Mouse (Mus musculus) E14TG2a.4 (cell line): ENCODE measurements around the gene Zglp1.
A peak's percentile ranks its signal among the peaks of the same experiment; 100 is the strongest.
"Not testable (repeated sequence)": the region's sequence is repeated elsewhere in the genome, so short reads cannot be mapped to it uniquely, and the experiment has no call there.

Source experiments
- H3K27me3 ChIP-seq: 2 replicates; pipeline ENCODE4 v1.6.1; 2014; ENCODE audit warnings: low read length, control low read depth; ENCODE audit not compliant: insufficient read depth
- H3K36me3 ChIP-seq: 2 replicates; pipeline ENCODE4 v1.6.1; 2014; ENCODE audit warnings: low read length, control low read depth; ENCODE audit not compliant: insufficient read depth
- H3K4me1 ChIP-seq: replicated peaks from 2 replicates; pipeline ENCODE4 v1.6.1; 2014; ENCODE audit warnings: low read depth, low read length, control low read depth
- H3K4me3 ChIP-seq: replicated peaks from 2 replicates; pipeline ENCODE4 v1.5.1; 2014; ENCODE audit warnings: mild to moderate bottlenecking, low read length
- H3K9me3 ChIP-seq: 2 replicates; pipeline ENCODE4 v1.6.1; 2014; ENCODE audit warnings: low read length, control low read depth
- CTCF ChIP-seq: conservative IDR thresholded peaks from 2 replicates; pipeline ENCODE4 v1.5.1; 2014; ENCODE audit warnings: low read length
- NANOG ChIP-seq: IDR thresholded peaks from 2 replicates; pipeline ENCODE4 v1.6.1; 2014; ENCODE audit warnings: borderline replicate concordance, low read length, mixed read lengths
- POU5F1 ChIP-seq: IDR thresholded peaks from 2 replicates; pipeline ENCODE4 v1.6.1; 2014; ENCODE audit warnings: low read length, borderline replicate concordance

Gene Zglp1

DNA sequence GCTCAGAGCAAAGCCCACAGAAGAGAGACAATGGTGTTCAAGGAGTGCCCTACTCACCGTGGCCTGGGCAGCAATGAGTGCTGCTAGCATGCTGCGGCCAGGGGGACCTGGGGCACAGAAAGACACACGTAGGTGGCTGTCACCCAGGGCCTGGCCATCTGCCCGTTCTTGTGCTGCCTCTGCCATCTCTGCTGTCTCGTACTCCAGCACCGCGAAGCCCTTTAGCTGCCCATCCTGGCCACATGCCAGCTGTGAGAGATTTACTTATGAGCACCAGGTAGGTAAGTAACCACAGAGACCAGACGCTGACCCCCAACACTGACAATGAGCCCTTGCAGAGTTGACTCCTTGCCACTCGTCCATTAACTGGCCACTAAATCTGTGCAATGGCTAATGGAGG, 14.2 kb upstream of the Zglp1 start:
- peaks cover 53% of the 10 kb centered on the region for H3K4me1 ChIP-seq
- TF ChIP-seq POU5F1 (no peak), NANOG (no peak), CTCF (no peak)
- H3K9me3 ChIP-seq, result no peaks in the 10 kb centered on the region
- H3K36me3 ChIP-seq, result peaks cover 99% of the 10 kb centered on the region
- H3K27me3 ChIP-seq, result no peaks in the 10 kb centered on the region
- no peak overlapping the region for H3K4me3 ChIP-seq

DNA sequence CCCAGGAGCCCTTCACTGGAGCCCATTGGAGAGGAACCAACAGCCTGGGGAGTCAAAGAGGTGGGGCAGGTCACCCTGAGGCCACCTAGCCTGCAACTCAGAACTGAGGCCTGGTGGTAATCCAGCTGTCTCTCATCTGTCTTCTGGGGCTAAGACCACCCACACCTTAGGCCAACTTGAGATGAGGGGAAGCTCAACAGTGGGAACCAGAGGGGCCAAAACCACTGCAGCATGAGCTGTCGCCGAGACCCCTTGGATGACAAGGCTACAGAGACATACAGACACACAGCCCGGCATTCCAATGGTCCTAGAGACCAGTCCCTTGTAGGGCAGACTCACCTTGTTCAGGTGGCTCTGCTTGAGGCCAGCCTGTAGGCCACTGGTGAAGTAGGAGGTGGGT, 8.7 kb upstream of the Zglp1 start:
- TF ChIP-seq NANOG, result no peak
- no peak for TF ChIP-seq CTCF
- TF ChIP-seq POU5F1, result no peak
- no peaks in the 10 kb centered on the region for H3K9me3 ChIP-seq
- H3K36me3 ChIP-seq, result peaks cover 83% of the 10 kb centered on the region
- peaks cover 51% of the 10 kb centered on the region for H3K4me1 ChIP-seq
- H3K4me3 ChIP-seq, result no peak overlapping the region
- no peaks in the 10 kb centered on the region for H3K27me3 ChIP-seq

DNA sequence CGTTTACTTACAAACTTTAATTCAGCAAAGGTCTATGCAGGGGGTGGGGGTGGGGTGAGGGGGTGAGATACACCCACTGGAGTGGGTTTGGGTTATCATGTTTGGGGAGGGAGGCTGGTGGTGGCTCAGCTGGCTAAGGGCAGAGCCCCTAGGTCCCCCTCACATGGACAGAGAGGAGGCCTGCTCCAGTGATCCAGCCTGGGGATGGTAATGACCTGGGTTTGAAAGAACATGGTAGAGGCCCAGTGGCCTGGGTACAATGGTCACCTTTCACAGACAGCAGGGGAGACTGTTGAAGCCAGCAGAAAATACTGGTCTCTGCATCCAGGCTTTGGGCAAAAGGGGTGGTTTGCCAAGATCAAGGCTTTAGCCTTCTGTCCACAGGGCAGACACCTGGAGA, 7.3 kb upstream of the Zglp1 start:
- Histone ChIP-seq H3K4me3 (peak overlapping the region; percentile 98; the same call in 1 of the 2 replicates), H3K4me1 (peaks cover 37% of the 10 kb centered on the region), H3K27me3 (no peaks in the 10 kb centered on the region), H3K36me3 (peaks cover 80% of the 10 kb centered on the region), H3K9me3 (no peaks in the 10 kb centered on the region)
- TF ChIP-seq CTCF (no peak), POU5F1 (no peak), NANOG (no peak)

DNA sequence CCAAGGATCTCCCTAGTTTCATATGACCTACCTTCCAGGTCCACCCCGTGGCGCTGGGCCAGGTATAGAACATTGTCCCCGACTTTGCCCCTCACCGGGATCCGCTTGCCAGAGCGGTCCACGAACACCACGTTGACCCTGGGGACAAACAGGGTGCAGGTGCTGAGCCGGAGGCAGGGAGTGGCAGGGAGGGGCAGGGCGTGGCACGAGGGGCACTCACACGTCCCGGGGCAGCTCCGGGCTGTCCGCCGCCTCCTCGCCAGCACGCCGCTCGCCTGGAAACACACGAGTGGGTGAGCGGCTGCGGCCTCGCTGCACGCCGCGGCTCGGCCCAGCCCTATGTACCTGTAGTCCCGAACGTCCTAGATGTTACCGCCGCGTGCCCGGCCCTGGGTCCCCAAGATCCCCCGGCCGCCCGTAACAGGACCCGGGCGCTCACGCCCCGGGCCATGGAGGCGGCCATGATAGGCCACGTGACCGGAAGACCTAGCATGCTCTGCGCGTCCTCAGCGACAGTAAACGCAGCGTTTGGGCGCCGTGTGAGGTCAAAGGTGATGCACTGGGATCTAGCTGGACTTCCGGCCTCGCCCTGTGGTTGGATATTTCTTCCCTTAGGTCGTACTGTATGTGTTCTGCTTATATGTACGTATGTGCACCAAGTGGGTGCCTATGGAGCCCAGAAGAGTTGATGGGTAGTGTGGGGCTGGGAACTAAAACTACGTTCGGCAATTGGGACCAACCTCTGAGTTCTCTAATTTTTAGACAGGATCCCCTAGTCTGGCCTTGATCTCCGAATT, 6.3 kb upstream of the Zglp1 start, which contains the start of the genes Gm49373 and Fdx1l:
Gene Gm49373 (minus strand): TSS at position 53 of the 797 bp plus-strand sequence.
Gene Fdx1l (minus strand): TSS at position 571 of the 797 bp plus-strand sequence.
- H3K36me3 ChIP-seq, result peaks cover 80% of the 10 kb centered on the region
- H3K4me3 ChIP-seq, result peak within 1 kb of the TSS; percentile 98
- peaks cover 38% of the 10 kb centered on the region for H3K4me1 ChIP-seq
- no peaks in the 10 kb centered on the region for H3K27me3 ChIP-seq
- no peak for TF ChIP-seq POU5F1
- no peak for TF ChIP-seq NANOG
- no peak for TF ChIP-seq CTCF
- H3K9me3 ChIP-seq, result no peaks in the 10 kb centered on the region

DNA sequence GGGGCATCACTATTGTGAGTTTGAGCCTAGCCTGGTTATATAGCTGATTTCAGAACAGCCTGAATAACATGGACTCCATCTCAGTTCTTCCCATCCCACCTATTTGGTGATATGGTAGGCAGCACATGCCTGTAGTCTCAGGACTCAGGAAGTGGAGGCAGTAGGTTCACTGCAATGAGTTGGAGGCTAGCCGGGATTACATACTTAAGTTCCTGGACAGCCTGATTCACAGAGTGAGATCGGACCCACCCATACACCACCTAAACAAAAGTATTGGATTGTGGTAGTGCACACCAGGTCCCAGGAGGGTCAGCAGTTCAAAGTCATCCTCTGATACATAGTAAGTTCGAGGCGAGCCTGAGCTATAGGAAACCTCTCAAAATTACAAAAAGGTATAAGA, 5.7 kb upstream of the Zglp1 start:
- H3K9me3 ChIP-seq, result no peaks in the 10 kb centered on the region
- H3K4me3 ChIP-seq, result peak overlapping the region; percentile 98
- peaks cover 80% of the 10 kb centered on the region for H3K36me3 ChIP-seq
- H3K27me3 ChIP-seq, result no peaks in the 10 kb centered on the region
- no peak for TF ChIP-seq CTCF
- peaks cover 44% of the 10 kb centered on the region for H3K4me1 ChIP-seq

DNA sequence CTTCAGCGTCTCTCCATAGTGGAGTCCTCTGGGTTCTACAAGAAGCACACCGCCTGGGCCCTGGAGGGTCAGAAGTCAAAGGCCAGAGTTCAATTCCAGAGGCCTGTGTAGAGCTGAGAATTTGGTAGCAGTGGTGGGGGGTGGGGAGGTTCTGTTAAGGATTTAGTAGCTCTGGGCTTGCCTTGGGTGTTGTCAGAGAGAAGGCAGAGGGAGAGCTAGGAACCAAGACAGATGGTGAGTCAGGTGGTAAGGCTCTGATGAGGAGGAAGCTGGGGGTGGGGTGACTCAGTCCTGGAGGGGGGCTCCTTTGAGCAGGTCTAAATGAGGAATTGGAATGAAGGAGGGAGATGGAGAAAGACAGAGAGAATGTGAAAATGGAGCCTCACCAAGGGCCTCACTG, 4.0 kb downstream of the Zglp1 start:
- Histone ChIP-seq H3K9me3 (no peaks in the 10 kb centered on the region), H3K36me3 (peaks cover 30% of the 10 kb centered on the region), H3K4me3 (no peak overlapping the region), H3K4me1 (peaks cover 39% of the 10 kb centered on the region), H3K27me3 (0 out of 2 replicates have a peak, but pooled peaks cover 3% of the 10 kb centered on the region)
- no peak for TF ChIP-seq POU5F1
- no peak for TF ChIP-seq NANOG
- TF ChIP-seq CTCF, result no peak

DNA sequence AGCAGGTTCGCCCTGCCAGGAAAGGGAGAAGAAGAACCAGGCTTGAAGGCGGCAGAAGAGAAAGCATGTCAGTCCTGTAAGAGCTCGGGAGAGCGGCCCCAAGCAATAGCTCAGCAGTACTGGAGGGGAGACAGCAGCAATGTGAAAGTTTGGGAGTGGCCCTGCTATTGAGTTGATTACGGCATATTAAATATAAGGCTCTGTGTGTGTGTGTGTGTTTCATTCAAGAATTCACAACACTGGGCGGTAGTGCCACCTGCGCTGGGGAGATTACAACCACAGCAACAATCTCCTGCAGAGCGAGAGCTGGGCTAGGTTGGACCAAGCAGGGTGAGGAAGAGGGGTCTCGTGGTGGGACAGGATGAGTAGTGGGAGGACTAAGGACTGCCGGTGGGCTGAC, 15.3 kb downstream of the Zglp1 start:
- TF ChIP-seq POU5F1 (no peak), CTCF (no peak), NANOG (no peak)
- H3K9me3 ChIP-seq, result no peaks in the 10 kb centered on the region
- no peaks in the 10 kb centered on the region for H3K36me3 ChIP-seq
- peaks cover 20% of the 10 kb centered on the region for H3K27me3 ChIP-seq
- H3K4me3 ChIP-seq, result no peak overlapping the region
- H3K4me1 ChIP-seq, result no peaks in the 10 kb centered on the region

DNA sequence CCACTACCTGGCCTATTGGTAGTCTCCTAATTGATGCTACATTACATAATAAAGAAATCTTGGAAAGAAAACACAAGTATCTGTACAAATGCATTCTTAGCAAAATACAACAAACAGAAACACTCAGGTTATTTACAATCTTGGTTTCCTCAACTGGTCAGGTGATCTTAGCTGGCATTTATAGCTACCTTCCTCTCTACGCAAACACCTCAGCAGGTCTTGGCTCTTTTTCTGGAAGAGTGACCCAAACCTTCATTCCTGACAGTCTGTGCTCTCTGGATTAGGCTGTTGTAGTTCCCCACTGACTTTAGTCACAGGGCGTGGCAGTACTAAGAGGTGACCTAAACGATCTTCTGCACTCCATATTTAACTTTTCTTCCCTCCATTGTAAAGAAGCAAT, 21.7 kb downstream of the Zglp1 start:
- Histone ChIP-seq H3K36me3 (no peaks in the 10 kb centered on the region), H3K27me3 (peaks cover 7% of the 10 kb centered on the region), H3K4me1 (peaks cover 13% of the 10 kb centered on the region; the same call in 1 of the 2 replicates), H3K9me3 (no peaks in the 10 kb centered on the region), H3K4me3 (no peak overlapping the region)
- TF ChIP-seq CTCF (no peak), NANOG (no peak), POU5F1 (no peak)

DNA sequence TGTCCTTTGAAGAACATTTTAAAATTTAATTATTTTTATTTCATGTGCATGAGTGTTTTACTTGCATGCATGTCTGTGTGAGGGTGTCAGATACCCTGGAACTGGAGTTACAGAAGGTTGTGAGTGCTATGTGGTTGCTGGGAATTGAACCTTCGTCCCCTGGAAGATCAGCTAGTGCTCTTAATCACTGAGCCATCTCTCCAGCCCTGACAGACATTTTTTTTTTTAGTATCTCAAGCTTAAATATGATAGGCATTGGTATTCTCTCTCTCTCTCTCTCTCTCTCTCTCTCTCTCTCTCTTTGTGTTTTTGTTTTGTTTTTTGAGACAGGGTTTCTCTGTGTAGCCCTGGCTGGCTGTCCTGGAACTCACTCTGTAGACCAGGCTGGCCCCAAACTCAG, 22.1 kb downstream of the Zglp1 start:
- H3K36me3 ChIP-seq, H3K9me3 ChIP-seq, H3K4me3 ChIP-seq: not testable (repeated sequence)
- peaks cover 11% of the 10 kb centered on the region for H3K27me3 ChIP-seq
- H3K4me1 ChIP-seq, result peaks cover 13% of the 10 kb centered on the region; the same call in 1 of the 2 replicates
